Mouse (Mus musculus) macrophage (primary cell): ENCODE results near the gene Lemd1. TPM values are rescaled to one million over a fixed set of nuclear protein-coding genes. Genes with fewer than 3 reads are reported as not detected.

Experiments
- H3K27ac ChIP-seq: fragments of 350-480 bp; formaldehyde crosslinking; 2 replicates; pipeline ENCODE4 v1.9.0; 2021
- H3K36me3 ChIP-seq: fragments of 350-480 bp; formaldehyde crosslinking; 2 replicates; pipeline ENCODE4 v1.9.0; 2021; ENCODE audit errors: inconsistent target
- H3K4me3 ChIP-seq: fragments of 350-480 bp; formaldehyde crosslinking; 2 replicates; pipeline ENCODE4 v1.9.0; 2021; ENCODE audit errors: inconsistent target
- H3K79me2 ChIP-seq: fragments of 350-480 bp; formaldehyde crosslinking; 2 replicates; pipeline ENCODE4 v1.9.0; 2021; ENCODE audit errors: inconsistent target
- WGBS: methylation state at CpG from one replicate; pipeline ENCODE4 v1.1.7; 2026; ENCODE audit warnings: inconsistent platforms; ENCODE audit not compliant: missing documents; 5-methylcytosine and 5-hydroxymethylcytosine counted together
- polyA plus RNA-seq: library from polyadenylated mRNA; stranded (reverse); fragments of 250-400 nt; gene quantifications from 3 replicates; pipeline ENCODE4 v1.2.4, GENCODE M21; 2018; ENCODE audit warnings: inconsistent platforms
- total RNA-seq, 78 experiments: library from RNA; depleted of rRNA; stranded (reverse); fragments of 250-400 nt; gene quantifications; 1 replicate in 9 of 78; 2 replicates in 24 of 78; 3 replicates in 43 of 78; 4 replicates in 2 of 78; pipeline ENCODE4 v1.2.4; 2018; ENCODE audit warnings: inconsistent platforms in 56 of 78

The Lemd1 gene
- total RNA-seq (2018; cell fraction: chromatin; rRNA removed): not detected
- not detected for total RNA-seq (2018; cell fraction: cytosol; rRNA removed)
- total RNA-seq (2018; cell fraction: nucleus; rRNA removed): not detected
- not detected in 3 replicates for polyA plus RNA-seq

- Histone ChIP-seq H3K36me3 (no peaks in the 10 kb centered on the region), H3K79me2 (no peaks in the 10 kb centered on the region), H3K27ac (no peak within 1 kb of the TSS), H3K4me3 (no peak within 1 kb of the TSS)
- 8% methylated on average over 33 of the region's 34 CpGs for WGBS
Observed at GRCm38 (mm10) chr1:132191093-132191785, at the start of gene Lemd1, which contains the start of gene AC124108.1. TSS of gene Lemd1 (plus strand) at chr1:132191431. TSS of gene AC124108.1 (plus strand) at chr1:132191457.

DNA sequence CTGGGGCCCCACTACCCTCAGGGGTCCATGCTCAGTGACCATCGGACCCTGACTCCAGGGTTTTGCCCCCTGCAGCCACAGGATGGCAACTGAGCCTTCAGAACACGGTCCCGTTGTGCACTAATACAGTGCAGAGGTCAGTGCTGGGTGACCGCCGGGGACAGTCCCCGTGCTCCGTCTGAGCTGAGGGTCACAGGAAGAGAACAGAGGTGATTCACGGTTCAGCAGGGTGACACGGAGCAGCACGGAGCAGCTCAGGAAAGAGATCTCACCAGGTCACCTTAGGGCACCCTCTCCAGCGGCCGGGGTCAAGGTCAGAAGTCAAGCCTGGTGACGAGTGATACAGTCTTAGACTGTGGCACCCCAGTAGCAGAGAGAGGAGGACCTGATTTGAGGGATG lies 49.5 kb upstream of the Lemd1 start:
- Histone ChIP-seq H3K36me3 (no peaks in the 10 kb centered on the region), H3K27ac (no peak overlapping the region), H3K79me2 (peaks cover 39% of the 10 kb centered on the region), H3K4me3 (no peak overlapping the region)
- WGBS: 93% methylated on average over 13 of the region's 13 CpGs

DNA sequence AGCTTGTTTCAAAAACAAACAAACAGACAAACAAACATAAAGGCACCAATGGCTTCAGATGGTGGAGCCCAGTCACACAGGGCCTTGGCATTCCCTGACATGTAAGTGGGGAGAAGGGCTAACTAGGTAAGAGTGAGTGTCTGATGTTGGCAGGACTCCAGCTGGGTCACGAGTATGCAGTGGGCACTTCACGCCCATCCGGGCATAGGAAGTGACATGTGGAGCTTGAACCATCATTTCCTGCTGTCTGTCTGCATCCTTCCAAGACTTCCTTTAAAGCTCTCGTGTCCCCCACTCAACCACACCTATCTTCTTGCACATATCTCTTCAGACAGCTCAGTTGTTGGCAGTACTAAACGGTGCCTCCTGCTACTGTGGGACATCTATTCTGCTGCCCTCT lies 48.2 kb upstream of the Lemd1 start:
- peak overlapping the region; percentile 59 for H3K27ac ChIP-seq
- H3K4me3 ChIP-seq: no peak overlapping the region
- H3K79me2 ChIP-seq: peaks cover 26% of the 10 kb centered on the region
- H3K36me3 ChIP-seq: no peaks in the 10 kb centered on the region
- WGBS: 9% methylated on average over 5 of the region's 5 CpGs

DNA sequence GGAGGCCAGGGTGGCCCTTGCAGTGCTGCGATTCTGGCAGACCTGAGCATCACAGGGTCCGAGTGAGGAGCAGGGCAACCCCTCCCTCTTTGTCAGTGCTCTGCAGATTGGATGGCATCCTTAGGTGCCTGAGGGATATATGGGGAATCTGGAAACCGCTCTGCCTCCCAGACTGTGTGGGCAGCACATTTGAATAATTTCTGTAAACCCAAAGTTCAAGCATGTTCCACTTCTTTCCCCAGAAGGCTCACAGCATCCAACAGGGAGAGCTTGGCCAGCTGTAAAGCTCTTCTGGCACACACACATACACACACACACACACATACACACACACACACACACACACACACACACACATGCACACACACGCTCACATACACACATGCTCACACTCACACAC lies 47.5 kb upstream of the Lemd1 start:
- WGBS: 100% methylated on average over 2 of the region's 4 CpGs
- Histone ChIP-seq H3K79me2 (peaks cover 19% of the 10 kb centered on the region), H3K36me3 (no peaks in the 10 kb centered on the region), H3K4me3 (no peak overlapping the region), H3K27ac (peak overlapping the region; percentile 59)

DNA sequence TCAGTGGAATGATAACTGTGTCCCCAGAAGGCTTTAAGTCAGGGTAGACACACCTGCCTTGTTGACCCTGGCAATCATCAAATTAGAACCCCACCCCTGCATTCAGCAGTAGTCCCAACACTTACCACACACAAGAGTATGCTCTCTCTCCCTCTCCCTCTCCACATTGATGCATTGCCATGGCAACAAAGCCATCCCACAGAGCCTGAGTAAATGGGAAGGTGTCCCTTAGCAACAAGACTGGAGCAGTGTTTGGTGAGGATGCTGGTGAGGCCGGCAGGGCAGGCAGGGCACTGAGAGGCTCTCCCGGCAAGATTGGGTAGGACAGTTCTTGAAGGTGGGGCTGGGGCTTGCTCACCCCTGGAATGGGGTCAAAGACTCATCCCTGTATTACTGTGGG lies 47.0 kb upstream of the Lemd1 start:
- no peak overlapping the region for H3K4me3 ChIP-seq
- H3K27ac ChIP-seq: no peak overlapping the region
- no peaks in the 10 kb centered on the region for H3K36me3 ChIP-seq
- H3K79me2 ChIP-seq: peaks cover 14% of the 10 kb centered on the region
- WGBS: 100% methylated on average over 2 of the region's 2 CpGs

GRCm38 (mm10) chr1:132144837-132145236 lies 46.4 kb upstream of the Lemd1 start:
- WGBS: 89% methylated on average over 3 of the region's 3 CpGs
- Histone ChIP-seq H3K36me3 (no peaks in the 10 kb centered on the region), H3K79me2 (peaks cover 8% of the 10 kb centered on the region), H3K27ac (no peak overlapping the region), H3K4me3 (no peak overlapping the region)

DNA sequence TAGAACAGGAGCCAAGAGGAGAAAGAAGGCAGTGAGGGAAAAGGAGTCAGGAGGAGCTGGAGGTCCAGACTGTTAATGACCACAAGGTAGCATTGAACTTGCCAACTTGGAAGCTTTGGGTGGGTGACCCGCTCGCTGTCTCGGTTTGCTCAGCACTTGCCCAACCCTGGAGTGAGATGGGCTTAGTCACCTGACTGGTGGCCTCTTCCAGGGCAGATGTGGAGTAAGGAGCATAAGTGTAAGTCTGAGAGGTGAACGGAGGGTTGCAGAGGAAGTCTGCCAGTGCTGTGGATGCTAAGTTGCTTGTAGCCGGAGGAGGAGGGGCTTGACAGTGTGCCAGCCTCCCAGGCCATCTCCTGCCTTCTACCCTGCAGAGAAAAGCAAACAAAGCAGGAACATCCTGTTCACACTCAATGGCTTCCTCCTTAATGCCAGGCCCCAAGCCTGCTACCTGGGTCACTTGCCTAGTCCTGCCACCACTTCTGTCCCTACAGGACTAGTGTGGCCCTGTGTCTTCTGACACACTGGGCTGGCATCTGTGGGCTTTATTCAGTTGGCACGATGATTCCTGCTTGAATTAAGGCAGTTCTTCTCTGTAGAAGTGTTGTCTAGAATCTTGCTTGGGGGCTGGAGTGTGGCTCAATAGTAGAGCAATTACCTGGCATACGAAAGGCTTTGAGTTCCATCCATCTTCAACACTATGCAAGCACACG lies 45.1 kb upstream of the Lemd1 start:
- no peaks in the 10 kb centered on the region for H3K36me3 ChIP-seq
- H3K27ac ChIP-seq: peak overlapping the region; percentile 41
- no peak overlapping the region for H3K4me3 ChIP-seq
- 65% methylated on average over 8 of the region's 8 CpGs for WGBS
- no peaks in the 10 kb centered on the region for H3K79me2 ChIP-seq

GRCm38 (mm10) chr1:132149410-132149809 lies 41.8 kb upstream of the Lemd1 start:
- Histone ChIP-seq H3K79me2 (no peaks in the 10 kb centered on the region), H3K27ac (peak overlapping the region; percentile 35; the same call in 1 of the 2 replicates), H3K36me3 (no peaks in the 10 kb centered on the region), H3K4me3 (no peak overlapping the region)
- WGBS: 4% methylated on average over 2 of the region's 2 CpGs

GRCm38 (mm10) chr1:132150171-132150570 lies 41.1 kb upstream of the Lemd1 start:
- H3K4me3 ChIP-seq: no peak overlapping the region
- WGBS: 74% methylated on average over 1 of the region's 1 CpGs
- peak overlapping the region; percentile 35 for H3K27ac ChIP-seq
- H3K36me3 ChIP-seq: no peaks in the 10 kb centered on the region
- no peaks in the 10 kb centered on the region for H3K79me2 ChIP-seq

DNA sequence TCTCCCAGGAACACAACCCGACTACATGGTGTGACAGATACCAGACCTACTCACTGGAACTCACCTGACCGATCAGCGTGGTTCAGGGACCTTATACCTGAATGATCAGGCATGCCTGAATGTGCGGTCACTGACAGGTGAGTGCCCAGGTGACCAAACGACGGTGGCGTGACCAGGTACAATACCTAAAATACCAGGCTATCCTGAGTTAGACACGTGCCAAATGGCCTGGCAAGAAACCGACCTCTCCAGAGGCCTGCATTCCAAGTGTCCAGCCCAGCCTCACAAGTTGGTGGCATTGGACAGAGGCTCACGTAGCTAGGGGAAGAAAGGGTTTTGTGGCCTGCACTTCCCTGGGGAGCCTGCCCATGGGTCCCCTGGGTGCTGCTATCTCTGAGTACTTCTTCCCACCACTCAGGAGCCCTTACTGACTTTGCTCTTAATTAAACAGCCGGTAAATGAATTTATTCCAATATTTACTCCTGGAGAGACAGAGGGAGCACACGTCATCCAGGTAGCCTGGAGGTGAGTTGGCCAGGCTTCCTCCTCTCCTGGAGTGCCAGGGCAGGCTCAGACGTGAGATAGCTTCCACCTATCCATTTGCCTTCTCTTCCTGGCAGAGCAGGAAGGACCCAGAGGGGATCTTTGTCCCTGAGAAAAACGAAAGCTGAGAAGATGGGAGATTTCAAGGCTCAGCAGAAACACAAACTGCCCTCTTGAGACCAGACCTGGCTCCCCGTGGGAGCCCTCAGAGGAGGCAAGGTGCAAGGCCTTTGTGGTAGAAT lies 40.2 kb upstream of the Lemd1 start:
- H3K27ac ChIP-seq: peak overlapping the region; percentile 35

DNA sequence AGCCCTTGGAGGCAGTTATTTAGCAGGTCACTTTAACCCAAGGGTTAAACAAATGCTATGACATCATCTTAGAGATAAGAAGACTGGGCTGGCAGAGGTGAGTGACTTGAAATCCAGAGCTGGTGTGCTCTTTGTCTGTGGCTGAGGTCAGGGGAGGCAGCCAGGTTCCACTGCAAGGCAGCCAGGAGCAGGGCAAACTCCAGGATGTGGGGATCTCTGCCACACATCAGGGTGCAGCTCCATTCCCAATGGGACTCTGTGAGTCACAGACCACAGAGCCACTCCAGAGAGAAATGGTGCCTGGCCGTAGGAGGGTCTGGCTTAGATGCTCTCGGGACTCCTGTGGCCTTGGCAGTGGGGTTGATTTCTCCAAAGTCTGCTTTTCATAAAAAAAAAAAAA lies 39.3 kb upstream of the Lemd1 start:
- Histone ChIP-seq H3K36me3 (no peaks in the 10 kb centered on the region), H3K4me3 (no peak overlapping the region), H3K27ac (no peak overlapping the region), H3K79me2 (no peaks in the 10 kb centered on the region)
- 100% methylated on average over 2 of the region's 2 CpGs for WGBS

More for the DNA sequence above, 40.2 kb upstream of the Lemd1 start:
- WGBS: 85% methylated on average over 15 of the region's 15 CpGs
- Histone ChIP-seq H3K4me3 (no peak overlapping the region), H3K36me3 (no peaks in the 10 kb centered on the region), H3K79me2 (no peaks in the 10 kb centered on the region)

- no peaks in the 10 kb centered on the region for H3K79me2 ChIP-seq
- no peak overlapping the region for H3K27ac ChIP-seq
- no peak overlapping the region for H3K4me3 ChIP-seq
- H3K36me3 ChIP-seq: no peaks in the 10 kb centered on the region
- WGBS: 97% methylated on average over 15 of the region's 15 CpGs
Observed at GRCm38 (mm10) chr1:132153086-132153690, 38.0 kb upstream of the Lemd1 start.

DNA sequence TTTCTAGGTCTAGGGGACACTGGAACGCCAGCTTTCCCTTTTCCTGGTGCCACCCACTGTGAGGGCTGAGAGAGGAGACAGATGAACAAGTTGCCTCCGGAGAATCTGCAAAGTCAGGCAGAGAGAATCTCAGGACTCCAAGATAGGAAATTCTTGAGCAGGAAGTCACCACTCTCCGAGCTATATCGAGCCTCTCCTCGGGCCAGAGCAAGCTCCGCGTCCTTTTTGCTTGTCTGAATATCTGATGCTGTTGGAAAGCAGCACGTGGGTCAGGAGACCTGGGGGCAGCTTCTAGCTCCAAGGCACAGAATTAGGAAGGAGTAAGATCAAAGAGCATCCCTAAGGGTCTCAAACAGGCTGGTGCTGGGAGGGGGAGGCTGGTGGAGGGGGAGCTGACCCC lies 37.5 kb upstream of the Lemd1 start:
- 91% methylated on average over 8 of the region's 8 CpGs for WGBS
- Histone ChIP-seq H3K27ac (no peak overlapping the region), H3K36me3 (no peaks in the 10 kb centered on the region), H3K4me3 (no peak overlapping the region), H3K79me2 (no peaks in the 10 kb centered on the region)

- no peak overlapping the region for H3K4me3 ChIP-seq
- no peaks in the 10 kb centered on the region for H3K36me3 ChIP-seq
- H3K27ac ChIP-seq: no peak overlapping the region
- H3K79me2 ChIP-seq: no peaks in the 10 kb centered on the region
- WGBS: 14% methylated on average over 6 of the region's 6 CpGs
Observed at GRCm38 (mm10) chr1:132155737-132156136, 35.5 kb upstream of the Lemd1 start.
